Mouse (Mus musculus): ENCODE results near the gene Ehd4. TPM values are rescaled to one million over a fixed set of nuclear protein-coding genes. Genes with fewer than 3 reads are reported as not detected.
A peak's percentile ranks its signal among the peaks of the same experiment; 100 is the strongest.

Gene Ehd4
- total RNA-seq (2021) (10 to 100 TPM; 39.1 to 65.2 TPM), polyA plus RNA-seq (2012; rRNA removed) (19.1 and 25.4 TPM in 2 replicates)
- long read RNA-seq, transcript Ehd4-201 (6 exons, 3,730 nt): major isoform, 60 of 73 reads
- long read RNA-seq, partial matches to known transcripts: 4 of 73 reads
- long read RNA-seq, other reads (novel, unspliced or antisense): 9 of 73 reads

- peak; percentile 99 for DNase-seq
Observed at GRCm38 (mm10) chr2:120154361-120154894, at the start of gene Ehd4. Gene Ehd4, minus strand, starts transcription at chr2:120154606.

- DNase-seq: no peak
Observed at GRCm38 (mm10) chr2:120203742-120204141, 49.3 kb upstream of the Ehd4 start.

GRCm38 (mm10) chr2:120200077-120200476, 45.7 kb upstream of the Ehd4 start:
- DNase-seq: no peak

- no peak for DNase-seq
Observed at GRCm38 (mm10) chr2:120188174-120188573, 33.8 kb upstream of the Ehd4 start.

GRCm38 (mm10) chr2:120187583-120187982, 33.2 kb upstream of the Ehd4 start:
- no peak for DNase-seq

GRCm38 (mm10) chr2:120185527-120186276, 31.3 kb upstream of the Ehd4 start:
- peak; percentile 23 for DNase-seq

- DNase-seq: no peak
Observed at GRCm38 (mm10) chr2:120178936-120179335, 24.5 kb upstream of the Ehd4 start.

GRCm38 (mm10) chr2:120173718-120174117, 19.3 kb upstream of the Ehd4 start:
- peak; percentile 46 for DNase-seq

- DNase-seq: no peak
Observed at GRCm38 (mm10) chr2:120171362-120171761, 17.0 kb upstream of the Ehd4 start.

- DNase-seq: peak; percentile 18
Observed at GRCm38 (mm10) chr2:120170726-120171125, 16.3 kb upstream of the Ehd4 start.

GRCm38 (mm10) chr2:120169382-120169781, 15.0 kb upstream of the Ehd4 start:
- no peak for DNase-seq

- DNase-seq: no peak
Observed at GRCm38 (mm10) chr2:120167763-120168162, 13.4 kb upstream of the Ehd4 start.

GRCm38 (mm10) chr2:120165474-120165873, 11.1 kb upstream of the Ehd4 start:
- DNase-seq: no peak

- DNase-seq: no peak
Observed at GRCm38 (mm10) chr2:120159434-120159833, 5.0 kb upstream of the Ehd4 start.

- DNase-seq: peak; percentile 32
Observed at GRCm38 (mm10) chr2:120158846-120159245, 4.4 kb upstream of the Ehd4 start.

- DNase-seq: peak; percentile 19
Observed at GRCm38 (mm10) chr2:120158016-120158415, 3.6 kb upstream of the Ehd4 start.

- no peak for DNase-seq
Observed at GRCm38 (mm10) chr2:120157606-120158005, 3.2 kb upstream of the Ehd4 start.

- peak; percentile 33 for DNase-seq
Observed at GRCm38 (mm10) chr2:120153586-120154360, 633 bp downstream of the Ehd4 start.

- DNase-seq: no peak
Observed at GRCm38 (mm10) chr2:120150571-120150970, 3.8 kb downstream of the Ehd4 start.

- no peak for DNase-seq
Observed at GRCm38 (mm10) chr2:120149634-120150033, 4.8 kb downstream of the Ehd4 start.

- DNase-seq: no peak
Observed at GRCm38 (mm10) chr2:120147999-120148398, 6.4 kb downstream of the Ehd4 start.

GRCm38 (mm10) chr2:120147364-120147763, 7.0 kb downstream of the Ehd4 start:
- no peak for DNase-seq

- no peak for DNase-seq
Observed at GRCm38 (mm10) chr2:120146543-120146942, 7.9 kb downstream of the Ehd4 start.

All from adrenal gland, adult 2 months (tissue).